Mouse (Mus musculus): ENCODE results near the gene Ndufb4. TPM values are rescaled to one million over a fixed set of nuclear protein-coding genes. Genes with fewer than 3 reads are reported as not detected.

Gene Ndufb4
- polyA plus RNA-seq, 1 experiment from 2014 or later = 54.3 TPM

GRCm38 (mm10) chr16:37616104-37616503 is 38.1 kb downstream of the Ndufb4 start:
- no peak for DNase-seq (ENCODE audit: low spot score)
- Histone ChIP-seq H3K4me1 (replicated peaks) (peaks cover 10% of the 10 kb centered on the region), H3K4me3 (no peak overlapping the region), H3K9me3 (no peaks in the 10 kb centered on the region), H3K36me3 (no peaks in the 10 kb centered on the region), H3K27ac (no peak overlapping the region), H3K27me3 (ENCODE audit: insufficient read depth, poor library complexity, severe bottlenecking) (no peaks in the 10 kb centered on the region)
- 84% methylated on average over 8 of the region's 8 CpGs for WGBS

- WGBS = 85% methylated on average over 8 of the region's 8 CpGs
- Histone ChIP-seq H3K4me1 (replicated peaks) (peaks cover 11% of the 10 kb centered on the region), H3K27ac (no peak overlapping the region), H3K36me3 (no peaks in the 10 kb centered on the region), H3K27me3 (ENCODE audit: insufficient read depth, poor library complexity, severe bottlenecking) (no peaks in the 10 kb centered on the region), H3K9me3 (no peaks in the 10 kb centered on the region), H3K4me3 (no peak overlapping the region)
- DNase-seq (ENCODE audit: low spot score) = no peak
These were observed 38.8 kb downstream of the Ndufb4 start for GRCm38 (mm10) chr16:37615429-37615828.

DNA sequence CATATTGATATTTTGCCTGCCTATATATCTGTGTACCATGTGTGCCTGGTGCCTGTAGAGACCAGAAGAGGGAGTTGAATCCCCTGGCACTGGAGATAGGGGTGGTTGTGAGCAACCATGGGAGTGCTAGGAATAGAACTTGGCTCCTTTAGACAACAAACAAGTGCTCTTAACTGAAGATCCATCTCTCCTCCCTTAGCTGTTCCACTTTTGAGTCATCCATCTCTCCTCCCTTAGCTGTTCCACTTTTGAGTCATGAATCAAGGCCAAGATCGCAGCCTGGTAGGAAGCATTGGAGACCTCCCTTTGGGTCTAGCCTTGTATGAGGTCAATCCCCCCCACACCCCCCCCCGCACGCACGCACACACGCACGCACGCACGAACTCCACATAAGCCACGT is 39.7 kb downstream of the Ndufb4 start:
- 95% methylated on average over 9 of the region's 9 CpGs for WGBS
- H3K27ac ChIP-seq = no peak overlapping the region
- no peaks in the 10 kb centered on the region for H3K27me3 ChIP-seq (ENCODE audit: insufficient read depth, poor library complexity, severe bottlenecking)
- peaks cover 16% of the 10 kb centered on the region for H3K4me1 ChIP-seq (replicated peaks)
- H3K9me3 ChIP-seq = no peaks in the 10 kb centered on the region
- H3K36me3 ChIP-seq = no peaks in the 10 kb centered on the region
- no peak for DNase-seq (ENCODE audit: low spot score)
- no peak overlapping the region for H3K4me3 ChIP-seq

DNA sequence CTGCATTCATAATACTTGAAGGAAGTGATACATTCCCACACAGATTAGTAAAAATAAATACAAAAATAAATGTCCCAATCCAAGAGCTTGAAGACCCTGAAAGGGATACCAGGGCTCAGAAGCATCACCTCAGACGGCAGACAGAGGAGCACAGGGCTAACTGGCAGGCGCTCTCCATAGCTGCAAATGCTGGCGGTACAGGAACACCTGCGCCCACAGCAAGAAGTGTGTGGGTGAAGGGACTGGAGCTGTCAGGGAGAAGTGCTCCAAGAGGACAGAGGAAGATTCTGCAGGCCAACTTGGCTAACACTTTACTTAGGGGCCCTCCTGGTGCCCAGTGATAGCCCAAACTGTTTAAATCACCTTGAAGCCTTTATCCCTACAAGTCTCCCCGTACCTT is 42.2 kb downstream of the Ndufb4 start:
- whole genome bisulfite sequencing = 93% methylated on average over 5 of the region's 5 CpGs

DNA sequence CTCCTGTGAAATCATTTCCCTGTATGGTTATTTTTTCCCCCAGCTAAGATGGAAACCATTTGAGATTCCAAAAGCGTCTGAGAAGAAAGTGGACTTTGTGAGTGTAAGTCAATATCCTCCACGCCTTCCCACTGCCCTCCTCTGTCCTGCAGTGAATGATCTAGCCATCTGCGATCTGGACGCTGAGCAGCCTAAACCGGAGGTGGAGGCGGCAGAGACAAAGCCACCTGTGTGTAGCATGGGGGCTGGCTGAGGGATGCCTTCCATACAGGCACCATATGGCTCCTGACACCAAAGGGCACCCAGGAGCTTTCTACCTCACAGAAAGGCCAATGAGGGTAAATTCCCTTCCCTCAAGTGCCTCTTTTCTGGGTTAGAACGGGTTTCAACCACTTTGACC is 43.2 kb downstream of the Ndufb4 start:
- peak; percentile 14 for DNase-seq (ENCODE audit: low spot score)
- Histone ChIP-seq H3K9me3 (no peaks in the 10 kb centered on the region), H3K36me3 (no peaks in the 10 kb centered on the region), H3K27me3 (ENCODE audit: insufficient read depth, poor library complexity, severe bottlenecking) (no peaks in the 10 kb centered on the region), H3K27ac (no peak overlapping the region), H3K4me1 (replicated peaks) (peaks cover 20% of the 10 kb centered on the region; the same call in 1 of the 2 replicates), H3K4me3 (no peak overlapping the region)
- WGBS = 78% methylated on average over 7 of the region's 7 CpGs

More for the DNA sequence above, 42.2 kb downstream of the Ndufb4 start:
- H3K4me1 ChIP-seq (replicated peaks) = peaks cover 20% of the 10 kb centered on the region; the same call in 1 of the 2 replicates
- no peaks in the 10 kb centered on the region for H3K9me3 ChIP-seq
- no peaks in the 10 kb centered on the region for H3K27me3 ChIP-seq (ENCODE audit: insufficient read depth, poor library complexity, severe bottlenecking)
- H3K36me3 ChIP-seq = no peaks in the 10 kb centered on the region
- H3K27ac ChIP-seq = no peak overlapping the region
- no peak for DNase-seq (ENCODE audit: low spot score)
- no peak overlapping the region for H3K4me3 ChIP-seq

DNA sequence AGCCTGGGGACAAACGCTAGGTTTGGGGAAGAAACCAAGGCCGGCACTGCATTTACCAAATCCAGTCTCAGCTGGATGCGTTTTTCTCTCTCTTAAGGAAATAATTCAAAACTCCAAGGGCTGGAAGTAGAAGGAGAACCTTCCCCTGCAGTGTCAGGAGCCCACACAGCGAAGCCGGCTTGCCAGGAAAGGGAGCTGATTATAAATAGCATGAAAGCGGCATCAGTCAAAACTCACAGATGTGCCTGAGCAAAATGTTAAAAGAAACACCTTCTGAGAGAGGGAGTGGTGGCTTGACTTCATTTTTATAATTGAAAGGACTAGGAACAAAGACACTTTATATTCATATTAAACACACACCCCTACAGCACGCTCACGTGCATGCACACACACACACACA is 43.9 kb downstream of the Ndufb4 start:
- Histone ChIP-seq H3K27ac (no peak overlapping the region), H3K4me3 (no peak overlapping the region), H3K36me3 (no peaks in the 10 kb centered on the region), H3K4me1 (replicated peaks) (peaks cover 20% of the 10 kb centered on the region; the same call in 1 of the 2 replicates), H3K9me3 (no peaks in the 10 kb centered on the region), H3K27me3 (ENCODE audit: insufficient read depth, poor library complexity, severe bottlenecking) (no peaks in the 10 kb centered on the region)
- DNase-seq (ENCODE audit: low spot score) = no peak
- 85% methylated on average over 8 of the region's 8 CpGs for WGBS

DNA sequence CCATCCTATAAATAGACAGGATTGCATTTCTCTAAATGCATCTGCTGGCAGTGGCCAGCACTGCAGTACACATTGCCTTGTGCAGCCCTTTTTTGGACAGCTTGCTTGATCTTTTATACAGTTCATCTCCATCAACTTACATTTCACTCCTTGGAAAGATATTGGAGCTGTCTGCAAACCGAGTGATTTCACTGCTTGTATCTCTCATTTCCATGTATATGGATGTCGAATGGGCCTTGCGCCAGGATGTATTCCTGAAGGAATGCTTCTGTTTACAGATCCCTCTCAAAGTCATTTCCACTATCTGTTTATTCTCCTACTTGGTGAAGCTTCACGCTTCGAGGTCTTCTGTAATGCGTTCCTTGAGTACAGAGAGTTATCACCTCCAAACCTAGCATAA is 50.0 kb downstream of the Ndufb4 start:
- Histone ChIP-seq H3K9me3 (no peaks in the 10 kb centered on the region), H3K4me3 (no peak overlapping the region), H3K27ac (no peak overlapping the region), H3K4me1 (replicated peaks) (peaks cover 9% of the 10 kb centered on the region; the same call in 1 of the 2 replicates), H3K27me3 (ENCODE audit: insufficient read depth, poor library complexity, severe bottlenecking) (no peaks in the 10 kb centered on the region), H3K36me3 (no peaks in the 10 kb centered on the region)
- WGBS = 92% methylated on average over 6 of the region's 6 CpGs
- no peak for DNase-seq (ENCODE audit: low spot score)

DNA sequence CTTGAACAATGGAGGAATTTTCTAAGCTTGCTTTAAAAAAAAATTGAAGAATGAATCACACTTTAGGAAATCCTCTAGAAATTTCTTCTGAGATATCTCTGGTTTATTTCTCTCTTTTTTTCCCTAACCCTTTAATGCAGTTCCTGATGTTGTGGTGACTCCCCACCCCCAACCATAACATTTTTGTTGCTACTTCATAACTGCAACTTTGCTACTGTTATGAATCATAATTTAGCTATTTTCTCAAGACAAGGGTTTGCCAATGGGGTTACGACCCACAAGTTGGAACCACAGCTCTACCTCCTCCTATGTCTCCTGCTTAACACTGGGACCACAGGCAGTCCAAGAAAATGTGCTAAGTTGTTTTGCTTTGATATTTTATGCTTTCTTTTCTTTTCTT is 50.8 kb downstream of the Ndufb4 start:
- Histone ChIP-seq H3K36me3 (no peaks in the 10 kb centered on the region), H3K27ac (no peak overlapping the region), H3K4me1 (replicated peaks) (peaks cover 6% of the 10 kb centered on the region; the same call in 1 of the 2 replicates), H3K4me3 (no peak overlapping the region), H3K27me3 (ENCODE audit: insufficient read depth, poor library complexity, severe bottlenecking) (no peaks in the 10 kb centered on the region), H3K9me3 (no peaks in the 10 kb centered on the region)
- WGBS = 96% methylated on average over 1 of the region's 1 CpGs
- no peak for DNase-seq (ENCODE audit: low spot score)

GRCm38 (mm10) chr16:37599326-37599725 is 54.9 kb downstream of the Ndufb4 start:
- 78% methylated on average over 3 of the region's 3 CpGs for WGBS
- DNase-seq (ENCODE audit: low spot score) = no peak
- no peak overlapping the region for H3K27ac ChIP-seq

GRCm38 (mm10) chr16:37598463-37598862 is 55.8 kb downstream of the Ndufb4 start:
- H3K4me3 ChIP-seq = no peak overlapping the region
- no peaks in the 10 kb centered on the region for H3K9me3 ChIP-seq
- H3K27me3 ChIP-seq (ENCODE audit: insufficient read depth, poor library complexity, severe bottlenecking) = no peaks in the 10 kb centered on the region
- H3K27ac ChIP-seq = no peak overlapping the region
- H3K36me3 ChIP-seq = no peaks in the 10 kb centered on the region
- no peaks in the 10 kb centered on the region for H3K4me1 ChIP-seq (replicated peaks)
- DNase-seq (ENCODE audit: low spot score) = no peak
- WGBS = 94% methylated on average over 7 of the region's 7 CpGs

More at GRCm38 (mm10) chr16:37599326-37599725, 54.9 kb downstream of the Ndufb4 start:
- no peaks in the 10 kb centered on the region for H3K4me1 ChIP-seq (replicated peaks)
- H3K9me3 ChIP-seq = no peaks in the 10 kb centered on the region
- H3K27me3 ChIP-seq (ENCODE audit: insufficient read depth, poor library complexity, severe bottlenecking) = no peaks in the 10 kb centered on the region
- no peak overlapping the region for H3K4me3 ChIP-seq
- no peaks in the 10 kb centered on the region for H3K36me3 ChIP-seq

DNA sequence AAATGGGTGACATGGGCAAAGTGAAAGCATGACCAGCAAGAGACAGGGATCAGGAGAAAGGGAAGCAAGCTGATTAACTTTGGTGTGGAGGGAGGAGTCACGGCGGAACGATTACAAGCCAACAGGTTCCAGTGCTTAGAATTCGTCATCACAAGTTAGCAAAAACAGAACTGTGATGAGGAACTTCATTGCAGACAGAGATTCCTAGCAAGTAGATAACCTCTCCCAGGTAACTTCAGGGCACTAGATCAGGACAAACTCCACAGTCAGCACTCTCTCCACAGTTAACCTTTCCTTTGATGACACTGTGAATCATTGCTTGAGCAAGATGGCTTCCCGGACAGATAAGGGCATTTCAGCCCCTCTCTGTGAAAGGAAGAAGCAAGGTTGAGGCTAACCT is 56.8 kb downstream of the Ndufb4 start:
- DNase-seq (ENCODE audit: low spot score) = no peak
- 87% methylated on average over 5 of the region's 5 CpGs for WGBS
- Histone ChIP-seq H3K27me3 (ENCODE audit: insufficient read depth, poor library complexity, severe bottlenecking) (no peaks in the 10 kb centered on the region), H3K4me1 (replicated peaks) (no peaks in the 10 kb centered on the region), H3K27ac (no peak overlapping the region), H3K36me3 (no peaks in the 10 kb centered on the region), H3K9me3 (no peaks in the 10 kb centered on the region), H3K4me3 (no peak overlapping the region)

Other genes with a start within 250 kb of the Ndufb4 start
- gene Gtf2e1, start 114.7 kb downstream of the Ndufb4 start, polyA plus RNA-seq (2016; fragmentation: Nextera tagmentation; extraction: Ambion mirVana) = 47.5 and 49.5 TPM in 2 replicates
- 38.3 and 40.5 TPM in 2 replicates for gene Rabl3, start 114.6 kb downstream of the Ndufb4 start, polyA plus RNA-seq (2016; fragmentation: Nextera tagmentation; extraction: Ambion mirVana)
- gene Hgd, start 74.3 kb downstream of the Ndufb4 start, polyA plus RNA-seq (2016; fragmentation: Nextera tagmentation; extraction: Ambion mirVana) = 0.12 TPM in 1 of 2 replicates, not detected in the other
- gene Fstl1, start 122.4 kb upstream of the Ndufb4 start, polyA plus RNA-seq (2016; fragmentation: Nextera tagmentation; extraction: Ambion mirVana) = 170 and 178 TPM in 2 replicates
- 0.24 and 0.58 TPM in 2 replicates for gene Gm36028, start 206.7 kb upstream of the Ndufb4 start, polyA plus RNA-seq (2016; fragmentation: Nextera tagmentation; extraction: Ambion mirVana)
- 44.7 and 54.0 TPM in 2 replicates for gene Lrrc58, start 213.9 kb upstream of the Ndufb4 start, polyA plus RNA-seq (2016; fragmentation: Nextera tagmentation; extraction: Ambion mirVana)

Measured in hindbrain, embryonic 10.5 days (tissue).